Mouse (Mus musculus): ENCODE data around the gene Hivep3.

DNA sequence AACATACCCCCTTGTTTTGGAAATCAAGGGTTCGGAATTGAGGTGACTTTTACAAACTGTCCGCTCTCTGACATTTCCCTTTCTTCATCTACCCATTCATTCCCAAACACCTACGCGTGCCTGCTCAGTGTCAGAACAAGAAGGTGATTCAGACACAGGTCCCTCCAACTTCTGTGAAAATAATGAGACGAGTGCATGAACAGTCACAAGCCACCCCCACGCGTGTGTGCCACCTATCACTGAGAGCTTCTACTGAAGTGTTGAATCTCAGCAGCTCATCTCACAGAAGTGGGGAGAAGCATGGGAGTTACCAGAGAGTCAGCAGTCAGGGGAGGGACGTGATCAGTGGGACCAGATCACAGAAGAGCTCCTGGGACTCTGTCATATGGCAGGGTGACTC is 343.7 kb downstream of the Hivep3 start:
- TF ChIP-seq CTCF (conservative IDR thresholded peaks at IDR 0.05; ENCODE audit: low read length) (no peak), NANOG (IDR thresholded peaks at IDR 0.05; ENCODE audit: borderline replicate concordance, low read length) (no peak), POU5F1 (IDR thresholded peaks at IDR 0.05; ENCODE audit: borderline replicate concordance, low read length) (no peak)
